Mouse (Mus musculus): ENCODE results near the gene Sprtn.

DNA sequence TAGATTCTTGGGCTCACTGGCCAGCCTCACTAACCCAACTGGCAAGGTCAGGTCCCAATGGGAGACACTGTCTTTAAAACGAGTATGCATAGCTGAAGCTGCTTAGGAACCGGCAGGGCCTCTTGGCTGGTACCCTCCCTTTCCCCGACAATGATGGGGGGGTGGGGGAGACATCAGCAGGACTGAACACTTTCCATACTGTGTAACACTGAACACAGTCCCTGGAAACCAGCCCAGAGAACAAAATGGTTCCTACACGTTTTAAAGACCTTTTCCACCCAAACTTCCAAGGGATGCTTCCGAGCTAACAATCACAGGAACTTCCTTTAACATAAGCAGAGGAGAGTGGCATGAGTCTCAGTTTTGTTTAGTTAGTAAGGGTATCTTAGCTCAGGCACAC is 37.4 kb downstream of the Sprtn start:
- TF ChIP-seq CTCF (IDR thresholded peaks at IDR 0.05) (no peak), EP300 (IDR thresholded peaks at IDR 0.05) (no peak)
